Mouse (Mus musculus): ENCODE data around the gene Gucy2g.

- TF ChIP-seq CTCF (IDR thresholded peaks at IDR 0.05; ENCODE audit: insufficient read depth, low read length), result no peak
- no peak for TF ChIP-seq POLR2A (IDR thresholded peaks at IDR 0.05; ENCODE audit: borderline replicate concordance, extremely low read depth, low read depth, low read length)
Measured at GRCm38 (mm10) chr19:55184442-55184841, 56.6 kb downstream of the Gucy2g start.

All from lung, adult 2 months (tissue).